Mouse (Mus musculus): Measurements from ENCODE around the gene Col28a1. TPM values are rescaled to one million over a fixed set of nuclear protein-coding genes. Genes with fewer than 3 reads are reported as not detected.

Col28a1 gene
- polyA plus RNA-seq, 2 experiments from 2014 or later = not detected

DNA sequence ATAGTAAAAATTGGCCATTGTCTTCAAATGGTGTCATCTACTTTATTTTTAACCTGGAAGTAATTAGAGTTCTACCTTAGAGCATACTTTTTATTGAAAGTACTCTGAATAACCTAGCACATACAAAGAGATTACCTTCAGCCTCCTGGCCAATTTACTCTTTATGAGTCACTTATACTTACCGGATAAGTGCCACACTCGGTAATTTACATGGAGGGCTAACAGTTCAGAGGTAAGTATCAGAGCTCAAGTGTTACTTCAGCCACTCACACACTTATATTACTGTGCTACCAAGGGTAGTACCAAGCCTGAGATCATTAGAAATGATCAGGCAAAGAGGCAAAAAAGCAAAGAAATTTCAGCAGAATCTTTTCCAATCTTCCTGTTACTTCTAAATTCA, 73.8 kb downstream of the Col28a1 start:
- no peak for ATAC-seq

DNA sequence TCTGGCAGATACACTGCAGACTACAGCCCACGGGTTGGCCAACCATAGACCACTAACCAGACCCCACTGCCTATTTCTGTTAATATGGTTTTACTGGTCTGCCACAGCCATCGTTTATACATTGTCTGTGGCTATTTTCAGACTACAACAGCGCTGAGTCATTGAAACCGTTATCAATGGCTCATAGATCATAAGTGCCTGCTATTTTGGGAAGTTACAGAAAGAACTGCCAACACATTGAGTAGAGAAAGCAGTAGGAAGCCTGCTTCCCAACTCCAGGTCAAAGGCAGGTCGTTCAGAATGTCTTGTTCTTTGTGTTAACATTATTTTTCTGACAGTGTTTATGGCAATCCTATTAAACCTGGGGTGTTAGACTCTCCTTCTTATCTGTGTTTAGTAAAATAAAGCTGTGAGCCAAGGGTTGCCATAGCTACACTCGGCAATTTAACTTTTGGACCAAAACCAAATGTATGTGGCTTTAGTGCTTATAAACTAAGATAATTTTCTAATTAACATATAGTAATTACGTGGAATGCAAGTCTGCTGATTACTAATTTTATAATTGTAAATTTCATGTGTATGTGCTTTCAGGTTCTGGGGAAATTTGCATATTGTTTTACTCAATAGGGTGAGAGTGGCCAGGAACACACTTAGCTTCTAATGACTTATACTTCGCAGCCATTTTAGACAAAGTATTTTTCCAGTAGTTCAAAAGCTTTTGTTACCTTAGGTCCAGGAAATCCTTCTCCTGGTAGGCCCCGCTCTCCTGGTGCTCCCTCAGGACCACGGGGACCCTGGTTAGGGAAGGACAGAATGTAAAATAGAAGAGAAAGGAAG, 86.3 kb downstream of the Col28a1 start:
- ATAC-seq = no peak

GRCm38 (mm10) chr6:8101224-8101623, 91.2 kb downstream of the Col28a1 start:
- ATAC-seq = no peak

GRCm38 (mm10) chr6:8095856-8096255, 96.6 kb downstream of the Col28a1 start:
- ATAC-seq = no peak

- ATAC-seq = no peak
Measured at GRCm38 (mm10) chr6:8094160-8094953, 98.1 kb downstream of the Col28a1 start.

DNA sequence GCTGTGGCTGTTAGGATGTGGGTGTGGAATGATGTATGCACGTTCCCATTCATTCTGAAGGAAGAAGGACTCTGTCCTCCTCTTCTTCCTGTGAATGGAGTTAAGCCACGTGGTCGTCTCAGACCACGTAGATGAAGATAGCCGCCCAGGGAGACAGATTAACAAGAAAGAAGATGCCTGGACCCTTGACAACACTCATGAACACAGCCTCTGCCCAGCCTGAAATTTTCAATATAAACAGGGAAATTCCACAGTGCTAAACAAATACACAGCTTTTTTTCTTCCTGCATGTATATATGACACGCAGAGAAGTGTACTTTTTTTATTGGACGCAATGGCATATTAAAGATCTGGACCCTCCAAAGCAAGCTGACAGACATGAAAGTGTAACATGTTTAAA, 98.9 kb downstream of the Col28a1 start:
- no peak for ATAC-seq

DNA sequence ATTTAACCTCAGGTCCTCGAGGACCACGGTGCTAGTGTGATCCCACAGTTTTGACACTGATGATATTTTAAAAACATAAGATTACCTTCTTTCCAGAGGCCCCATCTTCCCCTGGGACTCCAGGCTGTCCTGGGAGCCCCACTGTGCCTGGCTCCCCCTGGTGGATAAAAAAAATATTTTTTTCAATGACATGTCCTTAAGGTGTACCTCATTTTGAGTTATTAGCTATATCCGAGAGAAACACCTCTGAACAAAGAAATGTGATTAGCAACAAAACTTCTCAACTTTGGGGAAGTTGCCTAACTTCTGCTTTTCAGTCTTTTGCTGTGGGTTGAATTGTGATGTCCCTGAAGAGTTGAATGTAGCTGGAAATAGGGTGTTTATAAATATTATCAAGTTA, 105.6 kb downstream of the Col28a1 start:
- ATAC-seq = peak; percentile 60

- no peak for ATAC-seq
Measured at GRCm38 (mm10) chr6:8084806-8085205, 107.6 kb downstream of the Col28a1 start.

DNA sequence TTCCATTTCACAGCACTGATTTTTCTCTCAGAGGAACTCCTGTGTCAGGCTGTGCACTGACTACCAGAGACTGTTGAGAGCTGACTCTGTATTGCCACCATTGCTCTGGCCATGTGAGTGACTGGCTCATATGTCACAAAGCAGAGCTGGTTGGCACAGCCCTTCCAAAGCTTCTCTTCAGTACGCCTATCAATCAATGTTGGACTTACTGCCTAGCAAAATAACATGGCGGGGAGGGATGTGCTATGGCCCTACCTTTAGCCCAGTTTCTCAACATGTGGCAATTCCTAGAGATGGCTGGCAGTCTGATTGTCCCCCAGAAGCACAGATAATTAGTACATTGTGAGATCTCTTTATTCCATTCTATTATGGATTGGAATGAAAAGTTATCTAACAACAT, 109.2 kb downstream of the Col28a1 start:
- no peak for ATAC-seq

- ATAC-seq = no peak
Measured at GRCm38 (mm10) chr6:8077572-8078146, 114.8 kb downstream of the Col28a1 start.

DNA sequence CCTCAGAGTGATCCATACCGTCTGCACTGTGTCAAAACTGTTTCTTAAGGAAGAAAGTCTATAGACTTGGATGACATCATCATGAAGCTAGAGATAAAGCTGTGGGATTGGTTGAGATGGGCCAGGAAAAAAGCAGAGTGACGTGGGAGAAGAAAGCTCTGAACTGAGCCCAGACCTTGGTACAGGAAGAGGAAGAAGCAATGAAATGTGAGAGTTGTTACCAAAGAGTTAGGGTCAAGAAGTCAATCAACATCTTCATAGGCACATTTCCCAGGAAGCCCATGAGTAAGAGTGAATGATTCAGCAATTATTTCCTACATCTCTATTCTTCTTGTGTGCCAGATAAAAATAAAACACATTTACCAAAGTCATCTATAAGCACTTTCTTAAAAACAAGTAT, 117.5 kb downstream of the Col28a1 start:
- no peak for ATAC-seq

GRCm38 (mm10) chr6:8068979-8069378, 123.4 kb downstream of the Col28a1 start:
- ATAC-seq = no peak

GRCm38 (mm10) chr6:8068394-8068793, 124.0 kb downstream of the Col28a1 start:
- ATAC-seq = no peak

- ATAC-seq = no peak
Measured at GRCm38 (mm10) chr6:8067124-8067523, 125.3 kb downstream of the Col28a1 start.

DNA sequence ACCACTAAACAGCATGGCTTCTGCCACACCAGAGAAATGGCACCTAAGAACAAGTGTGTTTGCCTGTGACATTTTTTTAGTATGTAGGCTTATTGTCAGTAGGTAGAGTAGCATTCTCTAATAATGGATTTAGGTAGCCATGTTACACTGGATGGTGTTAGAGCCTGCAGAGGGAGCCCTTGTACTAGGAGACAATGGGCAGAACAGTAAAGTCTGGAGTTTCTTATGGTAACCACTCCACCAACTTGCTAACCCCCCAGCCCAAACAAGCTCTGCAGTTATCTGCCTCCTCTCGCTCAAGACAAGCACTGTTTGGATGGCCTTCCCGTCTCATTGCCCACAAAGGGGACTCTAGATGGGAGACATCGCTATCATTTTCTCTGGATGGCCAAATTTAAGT, 126.2 kb downstream of the Col28a1 start:
- ATAC-seq = peak; percentile 49

DNA sequence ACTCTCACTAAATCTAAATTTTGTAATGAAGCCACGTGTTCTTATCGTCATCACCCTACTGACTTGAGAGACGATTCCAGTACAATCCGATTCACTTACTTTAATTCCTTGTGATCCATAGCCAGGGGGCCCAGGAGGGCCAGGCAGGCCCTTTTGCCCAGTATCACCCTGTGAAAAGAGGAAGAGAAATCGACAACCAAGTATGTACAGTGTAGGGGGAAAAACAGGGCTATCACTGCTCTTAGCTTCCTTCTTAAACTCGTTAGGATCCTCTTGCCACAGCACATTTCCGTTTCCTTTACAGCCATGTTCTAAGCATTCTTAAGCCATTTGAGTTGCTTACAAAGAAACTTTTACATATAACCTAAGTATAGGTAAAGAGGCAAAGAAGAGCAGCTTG, 133.2 kb downstream of the Col28a1 start:
- ATAC-seq = no peak

- ATAC-seq = no peak
Measured at GRCm38 (mm10) chr6:8048216-8048615, 144.2 kb downstream of the Col28a1 start.

DNA sequence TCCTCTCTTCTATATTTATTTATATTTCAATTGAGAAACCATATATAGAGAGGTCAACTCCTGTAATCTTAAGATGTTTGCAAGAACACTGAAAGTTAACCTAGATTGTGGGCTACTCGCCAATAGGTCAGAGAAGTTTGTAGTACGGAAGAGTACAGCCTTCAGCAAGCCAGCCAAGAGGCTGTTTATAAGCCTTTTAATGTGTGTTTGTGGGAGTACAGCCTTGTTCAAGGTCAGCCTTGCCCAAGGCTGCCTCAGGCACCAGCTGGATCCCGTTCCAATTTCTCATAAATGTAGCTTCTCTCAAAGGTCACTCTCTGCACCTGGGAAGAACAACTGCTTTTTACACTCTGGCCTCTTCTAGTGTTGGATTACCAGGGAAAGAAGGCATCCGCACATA, 146.0 kb downstream of the Col28a1 start:
- ATAC-seq = no peak

GRCm38 (mm10) chr6:8045825-8046224, 146.6 kb downstream of the Col28a1 start:
- no peak for ATAC-seq

DNA sequence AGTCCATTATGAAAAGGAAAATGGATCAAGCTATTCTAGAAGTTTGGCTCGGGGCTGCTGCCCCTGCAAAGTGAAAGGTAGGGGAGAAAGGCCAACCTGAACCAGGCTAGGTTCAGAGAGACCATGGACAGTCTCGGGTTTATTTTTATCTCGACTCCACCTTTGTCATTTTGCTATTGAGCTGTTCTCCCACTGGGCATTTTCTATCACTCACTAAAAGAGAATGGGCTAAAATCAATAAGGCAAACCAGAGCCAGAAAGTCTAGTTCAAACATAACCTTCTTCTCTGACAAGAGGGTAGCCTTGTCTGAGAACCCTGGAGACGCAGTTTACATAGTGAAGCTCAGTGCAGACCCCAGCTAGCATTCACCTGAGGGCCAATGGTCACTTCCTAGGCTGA, 163.7 kb downstream of the Col28a1 start:
- no peak for ATAC-seq

GRCm38 (mm10) chr6:8025332-8026129, 166.9 kb downstream of the Col28a1 start:
- no peak for ATAC-seq

GRCm38 (mm10) chr6:8023527-8023926, 168.9 kb downstream of the Col28a1 start:
- no peak for ATAC-seq

- no peak for ATAC-seq
Measured at GRCm38 (mm10) chr6:7994736-7995135, 197.7 kb downstream of the Col28a1 start.
